Mouse (Mus musculus): ENCODE results near the gene Trmt2b.

DNA sequence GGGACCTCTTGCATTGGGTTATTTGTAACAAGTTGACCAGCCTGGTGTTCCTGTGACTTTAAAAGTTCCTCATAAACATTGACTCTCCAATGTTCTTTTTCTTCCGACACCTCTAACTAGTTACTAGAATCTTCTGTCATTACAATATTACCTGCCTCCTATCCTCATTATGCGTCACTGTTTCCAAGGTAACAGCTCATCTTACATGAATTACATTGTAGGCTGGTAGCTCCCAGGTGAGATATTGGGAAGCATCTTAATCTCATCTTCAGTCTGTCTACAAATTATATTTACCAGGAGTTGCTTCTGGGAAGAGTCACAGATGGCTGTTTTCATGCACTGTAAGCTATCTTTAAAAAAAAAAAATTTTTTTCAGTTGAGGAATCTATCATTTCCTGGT is 8.3 kb upstream of the Trmt2b start:
- no peak for TF ChIP-seq CTCF (IDR thresholded peaks at IDR 0.05; ENCODE audit: low read depth)
- no peak for TF ChIP-seq EP300 (optimal IDR thresholded peaks at IDR 0.05)

Data from stomach, postnatal 0 days (tissue).